In the genomic region with DNA sequence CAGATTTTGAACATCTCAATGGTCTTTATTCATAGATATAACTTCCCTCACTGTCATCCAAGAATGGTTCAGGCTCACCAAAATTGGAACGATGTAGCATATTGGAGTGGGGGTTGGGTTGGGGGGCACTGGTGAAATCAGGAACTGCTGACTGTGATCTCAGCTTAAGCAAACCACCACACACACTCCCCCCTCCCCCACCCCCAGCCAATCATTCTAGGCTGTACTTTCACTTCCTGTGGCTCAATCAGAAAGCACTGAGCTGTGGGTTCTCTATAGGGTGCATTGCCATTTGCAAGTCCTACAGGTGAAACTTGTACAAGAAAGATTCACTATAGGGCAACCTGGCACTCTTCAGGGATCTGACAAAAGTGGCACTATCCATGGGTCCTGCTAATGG, we compare ENCODE assay signal across 22 mouse cellular contexts.
DNase-seq lines count a peak whose midpoint lies in the region; ATAC-seq and TF ChIP-seq lines count a peak whose summit lies in the region.
"Had no signal": no experiment of that assay in that cellular context is flagged by ENCODE, and none has a peak within 500 bp of the region (broad histone marks: within the 10 kb centered on the region; RNA-seq: fewer than 3 reads in every experiment).

No protein-coding gene starts in this region.

- in situ Hi-C loops in CH12.LX (cut with MboI; ENCODE audit: low pct_ligation_motif_present, low pct_unique_long_range_greater_than_20kb, low sequenced_read_pairs): no loop called here

- no peak overlapping the region; the same call in 1 of the 2 replicates for H3K27ac ChIP-seq in spleen, adult 2 months (ENCODE audit: insufficient read depth, low read length)
- no peak overlapping the region for H3K27ac ChIP-seq in CH12.LX (ENCODE audit: insufficient read depth, low read depth)
- no peak overlapping the region for H3K27ac ChIP-seq in liver, embryonic 15.5 days (replicated peaks)
- H3K27ac ChIP-seq: embryonic facial prominence, embryonic 15.5 days; hindbrain, embryonic 15.5 days; kidney, embryonic 15.5 days; limb, embryonic 13.5 days; lung, embryonic 15.5 days; macrophage; midbrain, embryonic 12.5 days had no signal

- 4% methylated on average over 1 of the region's 1 CpGs for WGBS in spleen, adult 2 months
- WGBS in liver, embryonic 15.5 days (ENCODE audit: insufficient replicate concordance): 28% methylated on average over 1 of the region's 1 CpGs

- no peak for TF ChIP-seq POLR2A in spleen, adult 2 months (IDR thresholded peaks at IDR 0.05; ENCODE audit: low read depth, low read length)
- TF ChIP-seq POLR2A in CH12.LX (IDR thresholded peaks at IDR 0.05; ENCODE audit: low read depth, low read length): no peak

- H3K9ac ChIP-seq in CH12.LX (ENCODE audit: insufficient read depth, low read depth): no peak overlapping the region
- H3K9ac ChIP-seq in liver, embryonic 15.5 days: no peak overlapping the region
- H3K9ac ChIP-seq: embryonic facial prominence, embryonic 15.5 days; hindbrain, embryonic 15.5 days; kidney, embryonic 15.5 days; limb, embryonic 13.5 days; lung, embryonic 15.5 days; midbrain, embryonic 12.5 days had no signal

- no peaks in the 10 kb centered on the region for H3K36me3 ChIP-seq in spleen, adult 2 months (ENCODE audit: control insufficient read depth, insufficient read depth, low read length)
- peaks cover 0 to 3% of the 10 kb centered on the region in 2 experiments for H3K36me3 ChIP-seq in CH12.LX (replicated peaks in 1 of 2; ENCODE audit: control insufficient read depth in 1 of 2, insufficient read depth in 1 of 2, low read length in 1 of 2)
- no peaks in the 10 kb centered on the region for H3K36me3 ChIP-seq in liver, embryonic 15.5 days (replicated peaks)
- H3K36me3 ChIP-seq: hindbrain, embryonic 15.5 days; lung, embryonic 15.5 days; midbrain, embryonic 12.5 days had no signal

- H3K79me2 ChIP-seq in CH12.LX (replicated peaks; ENCODE audit: control insufficient read depth, extremely low read depth, insufficient read depth, poor library complexity, severe bottlenecking): no peaks in the 10 kb centered on the region

- no peak for TF ChIP-seq CTCF in spleen, adult 2 months (IDR thresholded peaks at IDR 0.05; ENCODE audit: extremely low read depth, insufficient read depth, insufficient read length, insufficient replicate concordance)
- TF ChIP-seq CTCF in CH12.LX (conservative IDR thresholded peaks at IDR 0.05 in 1 of 2, IDR thresholded peaks at IDR 0.05 in 1 of 2; ENCODE audit: low read depth in 2 of 2, low read length in 2 of 2): no peak

- H3K27me3 ChIP-seq in spleen, adult 2 months (ENCODE audit: control insufficient read depth, insufficient read depth, low read length): no peaks in the 10 kb centered on the region
- no peaks in the 10 kb centered on the region for H3K27me3 ChIP-seq in CH12.LX (replicated peaks)
- no peaks in the 10 kb centered on the region for H3K27me3 ChIP-seq in liver, embryonic 15.5 days
- H3K27me3 ChIP-seq: embryonic facial prominence, embryonic 15.5 days; kidney, embryonic 15.5 days; limb, embryonic 13.5 days; lung, embryonic 15.5 days had no signal

- peak; percentile 55 for TF ChIP-seq EP300 in CH12.LX (IDR thresholded peaks at IDR 0.05; ENCODE audit: low read length)

- no peak overlapping the region for H3K4me2 ChIP-seq in CH12.LX (ENCODE audit: insufficient read depth, low read depth, poor library complexity, severe bottlenecking)
- H3K4me2 ChIP-seq in liver, embryonic 15.5 days: no peak overlapping the region
- H3K4me2 ChIP-seq: embryonic facial prominence, embryonic 15.5 days; hindbrain, embryonic 15.5 days; kidney, embryonic 15.5 days; limb, embryonic 13.5 days; lung, embryonic 15.5 days; midbrain, embryonic 12.5 days had no signal

- 0 out of 2 replicates have a peak, but pooled peaks have one; percentile 5 for ATAC-seq in liver, embryonic 15.5 days (ENCODE audit: insufficient read depth)
- ATAC-seq in neutrophil, adult 5-6 weeks (ENCODE audit: extremely low read depth, insufficient number of reproducible peaks, low FRiP score, poor library complexity, severe bottlenecking): peak; percentile 83
- ATAC-seq: intestine, postnatal 0 days had no signal

- no peak overlapping the region for H3K4me3 ChIP-seq in spleen, adult 2 months (ENCODE audit: extremely low read depth, insufficient read depth, insufficient read length)
- H3K4me3 ChIP-seq in CH12.LX (replicated peaks in 1 of 3; ENCODE audit: low read depth in 2 of 3, low read length in 2 of 3, poor library complexity in 1 of 3): no peak overlapping the region
- H3K4me3 ChIP-seq in liver, embryonic 15.5 days (replicated peaks): no peak overlapping the region
- H3K4me3 ChIP-seq: embryonic facial prominence, embryonic 15.5 days; hindbrain, embryonic 15.5 days; kidney, embryonic 15.5 days; limb, embryonic 13.5 days; lung, embryonic 15.5 days; midbrain, embryonic 12.5 days had no signal

- TF ChIP-seq RAD21 in CH12.LX (IDR thresholded peaks at IDR 0.05; ENCODE audit: low read depth, low read length): no peak

- H3K9me3 ChIP-seq in CH12.LX (replicated peaks; ENCODE audit: low read length): no peaks in the 10 kb centered on the region
- H3K9me3 ChIP-seq in liver, embryonic 15.5 days (replicated peaks): no peaks in the 10 kb centered on the region
- H3K9me3 ChIP-seq: embryonic facial prominence, embryonic 15.5 days; hindbrain, embryonic 15.5 days; kidney, embryonic 15.5 days; limb, embryonic 13.5 days; lung, embryonic 15.5 days; midbrain, embryonic 12.5 days had no signal

- peak; percentile 11 to 69 for DNase-seq in spleen, adult 2 months (ENCODE audit: low read depth in 1 of 2, low spot score in 2 of 2)
- DNase-seq in spleen, adult 12 weeks (ENCODE audit: low spot score): no peak
- peak; percentile 74 for DNase-seq in CH12.LX (ENCODE audit: extremely low read depth)
- DNase-seq in right cerebral cortex, postnatal 10 days (ENCODE audit: low spot score in 2 of 2): no peak
- no peak for DNase-seq in lung, adult 18-20 months
- DNase-seq: adrenal gland, postnatal 36 days; cerebellum, adult 11-12 months; cerebellum, postnatal 25 days; heart, adult 11 months; heart, postnatal 36 days; kidney, postnatal 4 days; right cerebral cortex, postnatal 25 days had no signal

- peaks cover 16% of the 10 kb centered on the region for H3K4me1 ChIP-seq in spleen, adult 2 months (ENCODE audit: control insufficient read depth, insufficient read depth, insufficient read length)
- H3K4me1 ChIP-seq in CH12.LX (ENCODE audit: control insufficient read depth in 1 of 2, insufficient read depth in 2 of 2): peaks cover 7 to 48% of the 10 kb centered on the region in 2 experiments; a peak in 3 of 4 replicates
- no peaks in the 10 kb centered on the region for H3K4me1 ChIP-seq in liver, embryonic 15.5 days (replicated peaks)
- H3K4me1 ChIP-seq: hindbrain, embryonic 15.5 days; kidney, embryonic 15.5 days; lung, embryonic 15.5 days; midbrain, embryonic 12.5 days had no signal

- dilution Hi-C loops in CH12.LX (cut with MboI; ENCODE audit: extremely low pct_ligation_motif_present, extremely low pct_unique_long_range_greater_than_20kb, low sequenced_read_pairs): no loop called here

TF ChIP-seq in CH12.LX, 34 proteins besides CTCF, POLR2A, EP300 and RAD21:
- TF ChIP-seq IRF4 (IDR thresholded peaks at IDR 0.05; ENCODE audit: low read depth, low read length): peak; percentile 64; the same call in 1 of the 2 replicates
- peak; percentile 6; the same call in 1 of the 2 replicates for TF ChIP-seq ETS1 (conservative IDR thresholded peaks at IDR 0.05; ENCODE audit: low read depth, low read length)
- no peak for TF ChIP-seq ZKSCAN1 (IDR thresholded peaks at IDR 0.05; ENCODE audit: borderline replicate concordance, low read depth, low read length)
- no peak for TF ChIP-seq TCF12 (IDR thresholded peaks at IDR 0.05; ENCODE audit: low read depth, low read length)
- no peak for TF ChIP-seq ZMIZ1 (IDR thresholded peaks at IDR 0.05; ENCODE audit: low read depth, low read length)
- TF ChIP-seq CHD2 (IDR thresholded peaks at IDR 0.05; ENCODE audit: low read length): peak; percentile 61

Comparison
In these comparisons a context has a peak if more than half of its experiments do, and no peak if none do; other contexts are left out.
1. DNase-seq: peak in spleen, adult 2 months (2 of 2) and CH12.LX (single experiment); none in spleen, adult 12 weeks (single experiment), right cerebral cortex, postnatal 10 days (0 of 2) and lung, adult 18-20 months (0 of 2).